Comparison of ENCODE assay signal across 7 mouse cellular contexts in the genomic region with DNA sequence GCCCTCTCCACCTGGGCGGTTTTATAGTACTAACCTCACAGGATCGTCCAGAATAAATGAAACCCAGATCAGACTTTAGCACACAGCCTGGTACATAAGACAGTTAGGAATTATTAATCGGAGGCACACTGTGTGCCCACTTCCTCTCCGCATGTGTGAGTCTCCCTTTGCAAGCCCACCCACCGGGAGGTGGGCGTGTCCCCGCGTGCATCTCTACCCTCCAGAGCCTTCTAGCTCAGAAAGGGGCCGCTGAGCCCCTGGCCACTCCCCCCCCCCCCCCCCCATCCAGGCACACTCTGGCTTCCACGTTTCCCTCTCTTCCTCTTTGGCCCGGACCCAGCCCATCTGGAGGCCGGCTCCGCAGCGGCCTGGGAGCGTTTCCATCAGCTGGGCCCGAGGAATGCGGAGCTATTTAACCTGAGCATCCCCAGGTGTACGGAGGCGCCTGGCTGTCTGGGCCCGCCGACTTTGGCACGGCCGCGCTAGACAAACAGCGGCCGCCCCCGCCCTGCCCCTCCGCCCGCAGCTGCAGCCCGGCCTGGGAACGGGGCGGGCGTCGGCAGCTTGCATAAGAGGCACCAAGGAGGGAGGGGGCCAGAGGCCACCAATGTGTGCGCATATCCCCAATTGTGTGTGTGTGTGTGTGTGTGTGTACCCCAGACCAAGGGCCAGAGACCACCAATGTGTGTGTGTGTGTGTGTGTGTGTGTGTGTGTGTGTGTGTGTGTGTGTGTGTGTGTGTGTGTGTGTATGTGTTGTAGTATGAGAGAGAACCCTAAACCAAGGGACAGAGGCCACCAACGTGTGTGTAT. TPM values are rescaled to one million over a fixed set of nuclear protein-coding genes. Genes with fewer than 3 reads are reported as not detected.
DNase-seq lines count a peak whose midpoint lies in the region; ATAC-seq and TF ChIP-seq lines count a peak whose summit lies in the region.

No protein-coding gene starts in this region.

- intact Hi-C loops in heart, postnatal 14 days (cut with DNase I): no loop called here
- intact Hi-C loops in left cerebral cortex, postnatal 36 days (cut with DNase I): loop anchor here (5.0 kb wide), 2 partner anchors 38 to 42 kb away; no protein-coding TSS in a partner anchor

- peaks cover 83% of the 10 kb centered on the region for H3K4me1 ChIP-seq in G1E (ENCODE audit: insufficient read depth, low read depth, low read length)
- H3K4me1 ChIP-seq in forebrain, embryonic 11.5 days (replicated peaks; ENCODE audit: control insufficient read depth, insufficient read depth, low read length): peaks cover 28% of the 10 kb centered on the region
- H3K4me1 ChIP-seq in stomach, postnatal 0 days (replicated peaks; ENCODE audit: control insufficient read depth, insufficient read depth): 0 out of 2 replicates have a peak, but pooled peaks cover 6% of the 10 kb centered on the region

- peak overlapping the region; percentile 46; the same call in 1 of the 2 replicates for H3K27ac ChIP-seq in forebrain, embryonic 11.5 days (ENCODE audit: low read depth, low read length)
- H3K27ac ChIP-seq in stomach, postnatal 0 days (replicated peaks): peak overlapping the region; percentile 95

- ATAC-seq in G1E (ENCODE audit: extremely low read depth, insufficient number of reproducible peaks, low FRiP score, poor library complexity, severe bottlenecking): no peak
- no peak; the same call in 1 of the 2 replicates for ATAC-seq in forebrain, embryonic 11.5 days (replicated peaks; ENCODE audit: low FRiP score)
- ATAC-seq in megakaryocyte progenitor cell, adult 5-6 weeks (replicated peaks; ENCODE audit: poor library complexity): peak; percentile 24
- ATAC-seq in stomach, postnatal 0 days (ENCODE audit: low FRiP score, low TSS enrichment): peak; percentile 67

- WGBS in forebrain, embryonic 11.5 days: 1% methylated on average over 34 of the region's 36 CpGs
- WGBS in stomach, postnatal 0 days: under 1% methylated on average over 34 of the region's 36 CpGs

- H3K4me3 ChIP-seq in G1E (ENCODE audit: low read depth, low read length): peak overlapping the region; percentile 100
- peak overlapping the region; percentile 32 for H3K4me3 ChIP-seq in forebrain, embryonic 11.5 days (ENCODE audit: low read depth, low read length)
- peak overlapping the region; percentile 78 for H3K4me3 ChIP-seq in stomach, postnatal 0 days (ENCODE audit: low read depth, low read length)

- peak overlapping the region; percentile 80 for H3K4me2 ChIP-seq in forebrain, embryonic 11.5 days (ENCODE audit: low read depth, low read length, severe bottlenecking)
- H3K4me2 ChIP-seq in stomach, postnatal 0 days (replicated peaks; ENCODE audit: low read depth): peak overlapping the region; percentile 86

- H3K9ac ChIP-seq in forebrain, embryonic 11.5 days (ENCODE audit: low read length): peak overlapping the region; percentile 57
- H3K9ac ChIP-seq in stomach, postnatal 0 days (ENCODE audit: low read length): peak overlapping the region; percentile 56; the same call in 1 of the 2 replicates

- no peaks in the 10 kb centered on the region for H3K9me3 ChIP-seq in G1E (replicated peaks)
- no peaks in the 10 kb centered on the region for H3K9me3 ChIP-seq in forebrain, embryonic 11.5 days (ENCODE audit: control insufficient read depth, low read length)
- no peaks in the 10 kb centered on the region for H3K9me3 ChIP-seq in stomach, postnatal 0 days (ENCODE audit: control insufficient read depth, low read length)

- TF ChIP-seq EP300 in stomach, postnatal 0 days (optimal IDR thresholded peaks at IDR 0.05): peak; percentile 82

- TF ChIP-seq CTCF in G1E (IDR thresholded peaks at IDR 0.05; ENCODE audit: low read depth, low read length): no peak
- TF ChIP-seq CTCF in stomach, postnatal 0 days (IDR thresholded peaks at IDR 0.05; ENCODE audit: low read depth): no peak

- DNase-seq in G1E (ENCODE audit: low spot score): peak; percentile 68
- DNase-seq in adrenal gland, adult 2 months: peak; percentile 85
- peak; percentile 82 for DNase-seq in forebrain, embryonic 11.5 days (ENCODE audit: low spot score)
- peak; percentile 88 for DNase-seq in heart, postnatal 14 days
- peak; percentile 20 to 34 for DNase-seq in left cerebral cortex, postnatal 36 days (ENCODE audit: low spot score in 2 of 2)
- DNase-seq in stomach, postnatal 0 days (ENCODE audit: low spot score): peak; percentile 94

- H3K27me3 ChIP-seq in G1E (ENCODE audit: insufficient read depth, low read length): no peaks in the 10 kb centered on the region
- H3K27me3 ChIP-seq in forebrain, embryonic 11.5 days (ENCODE audit: control insufficient read depth, insufficient read depth, low read length): peaks cover 5% of the 10 kb centered on the region
- no peaks in the 10 kb centered on the region for H3K27me3 ChIP-seq in stomach, postnatal 0 days (ENCODE audit: control insufficient read depth, insufficient read depth, low read length)

- peaks cover 14% of the 10 kb centered on the region for H3K36me3 ChIP-seq in G1E (replicated peaks)
- H3K36me3 ChIP-seq in forebrain, embryonic 11.5 days (ENCODE audit: control insufficient read depth, insufficient read depth, low read length): no peaks in the 10 kb centered on the region
- H3K36me3 ChIP-seq in stomach, postnatal 0 days (ENCODE audit: control insufficient read depth, insufficient read depth, low read length): no peaks in the 10 kb centered on the region

RNA-seq across cellular contexts. Expression of gene Id1, which starts 3.2 kb away (rescaled TPM):
- 20.8 and 21.7 TPM in 2 replicates for total RNA-seq in G1E (2014; fragmentation: Nextera tagmentation)
- total RNA-seq in G1E (2017): 33.2 and 41.4 TPM in 2 replicates
- 110 TPM in 2 replicates for polyA plus RNA-seq in G1E (2012)
- total RNA-seq in adrenal gland, adult 2 months (2021): 10 to 100 TPM; 41.5 to 67.3 TPM
- 186 and 275 TPM in 2 replicates for polyA plus RNA-seq in adrenal gland, adult 2 months (2012; rRNA removed)
- polyA plus RNA-seq in forebrain, embryonic 11.5 days (2014; fragmentation: Nextera tagmentation; extraction: Ambion mirVana): 51.1 and 53.1 TPM in 2 replicates
- 10 to 100 TPM; 82.1 to 85.3 TPM for total RNA-seq in heart, postnatal 14 days (2021)
- 10 to 100 TPM; 22.9 to 23.9 TPM for total RNA-seq in left cerebral cortex, postnatal 36 days (2021)
- total RNA-seq in megakaryocyte progenitor cell, adult 5-6 weeks (2015): 8.3 and 11.7 TPM in 2 replicates
- 3.6 and 7.1 TPM in 2 replicates for total RNA-seq in megakaryocyte progenitor cell, adult 5-6 weeks (2017)
- 191 and 228 TPM in 2 replicates for polyA plus RNA-seq in stomach, postnatal 0 days (2015; fragmentation: Nextera tagmentation; extraction: Ambion mirVana)

RNA-seq across cellular contexts. Expression of gene Cox4i2, which starts 14.7 kb away (rescaled TPM):
- not detected in 2 replicates for total RNA-seq in G1E (2014; fragmentation: Nextera tagmentation)
- total RNA-seq in G1E (2017): 0.16 TPM in 1 of 2 replicates, not detected in the other
- not detected in 2 replicates for polyA plus RNA-seq in G1E (2012)
- 1 to 10 TPM; 1.4 to 3.4 TPM for total RNA-seq in adrenal gland, adult 2 months (2021)
- 3.9 and 4.4 TPM in 2 replicates for polyA plus RNA-seq in adrenal gland, adult 2 months (2012; rRNA removed)
- 4.6 and 5.5 TPM in 2 replicates for polyA plus RNA-seq in forebrain, embryonic 11.5 days (2014; fragmentation: Nextera tagmentation; extraction: Ambion mirVana)
- 10 to 100 TPM; 17.8 to 19.1 TPM for total RNA-seq in heart, postnatal 14 days (2021)
- 1 to 10 TPM; 1.7 to 1.8 TPM for total RNA-seq in left cerebral cortex, postnatal 36 days (2021)
- 1.4 and 1.5 TPM in 2 replicates for total RNA-seq in megakaryocyte progenitor cell, adult 5-6 weeks (2015)
- 1.8 TPM in 1 of 2 replicates, not detected in the other for total RNA-seq in megakaryocyte progenitor cell, adult 5-6 weeks (2017)
- polyA plus RNA-seq in stomach, postnatal 0 days (2015; fragmentation: Nextera tagmentation; extraction: Ambion mirVana): 9.8 and 10.6 TPM in 2 replicates

RNA-seq across cellular contexts. Expression of gene Mcts2, which starts 52.4 kb away (rescaled TPM):
- 24.2 and 24.3 TPM in 2 replicates for total RNA-seq in G1E (2014; fragmentation: Nextera tagmentation)
- 30.0 and 33.3 TPM in 2 replicates for total RNA-seq in G1E (2017)
- polyA plus RNA-seq in G1E (2012): 2.1 and 2.6 TPM in 2 replicates
- 10 to 100 TPM; 26.7 to 32.9 TPM for total RNA-seq in adrenal gland, adult 2 months (2021)
- 1.9 and 2.3 TPM in 2 replicates for polyA plus RNA-seq in adrenal gland, adult 2 months (2012; rRNA removed)
- polyA plus RNA-seq in forebrain, embryonic 11.5 days (2014; fragmentation: Nextera tagmentation; extraction: Ambion mirVana): 37.9 and 39.5 TPM in 2 replicates
- total RNA-seq in heart, postnatal 14 days (2021): 10 to 100 TPM; 17.4 to 18.7 TPM
- 10 to 100 TPM; 17.0 to 18.9 TPM for total RNA-seq in left cerebral cortex, postnatal 36 days (2021)
- 8.7 and 12.3 TPM in 2 replicates for total RNA-seq in megakaryocyte progenitor cell, adult 5-6 weeks (2015)
- total RNA-seq in megakaryocyte progenitor cell, adult 5-6 weeks (2017): 6.1 and 11.0 TPM in 2 replicates
- polyA plus RNA-seq in stomach, postnatal 0 days (2015; fragmentation: Nextera tagmentation; extraction: Ambion mirVana): 22.9 and 23.4 TPM in 2 replicates

Comparison
In these comparisons a context has a peak if more than half of its experiments do, and no peak if none do; other contexts are left out.
1. ATAC-seq: peak in megakaryocyte progenitor cell, adult 5-6 weeks (single experiment) and stomach, postnatal 0 days (single experiment); none in G1E (single experiment) and forebrain, embryonic 11.5 days (single experiment).
2. DNase-seq: peak in every context shown above with its lines; median percentile 94 in stomach, postnatal 0 days; 88 in heart, postnatal 14 days; 85 in adrenal gland, adult 2 months; 82 in forebrain, embryonic 11.5 days; 68 in G1E; 27 in left cerebral cortex, postnatal 36 days.
3. H3K4me3 ChIP-seq: peak in every context shown above with its lines; median percentile 100 in G1E; 78 in stomach, postnatal 0 days; 32 in forebrain, embryonic 11.5 days.
4. RNA of gene Cox4i2, which starts 14.7 kb away (total RNA-seq): 17.8 to 19.1 TPM in heart, postnatal 14 days; 1.4 to 3.4 TPM in adrenal gland, adult 2 months, 1.7 to 1.8 TPM in left cerebral cortex, postnatal 36 days, 1.4 to 1.8 TPM in megakaryocyte progenitor cell, adult 5-6 weeks and 0.16 TPM in G1E; every median in the first group is over 4 times any median in the second.